Mouse (Mus musculus): ENCODE measurements around the gene Rab30. TPM values are rescaled to one million over a fixed set of nuclear protein-coding genes. Genes with fewer than 3 reads are reported as not detected.

The Rab30 gene
- polyA plus RNA-seq, 1 experiment from 2014 or later, result 28.8 TPM

- ATAC-seq, result no peak
- Histone ChIP-seq H3K4me1 (ENCODE audit: insufficient read depth) (no peaks in the 10 kb centered on the region), H3K9ac (replicated peaks) (no peak overlapping the region), H3K4me3 (ENCODE audit: low read depth, low read length) (no peak overlapping the region), H3K27ac (ENCODE audit: low read depth) (no peak overlapping the region), H3K27me3 (ENCODE audit: insufficient read depth, low read length) (no peaks in the 10 kb centered on the region), H3K36me3 (replicated peaks; ENCODE audit: insufficient read depth, low read length) (peaks cover 6% of the 10 kb centered on the region; the same call in 1 of the 2 replicates), H3K4me2 (ENCODE audit: low read depth, low read length) (no peak overlapping the region), H3K9me3 (ENCODE audit: low read length) (no peaks in the 10 kb centered on the region)
- TF ChIP-seq EP300 (IDR thresholded peaks at IDR 0.05; ENCODE audit: low read depth) (no peak), CTCF (IDR thresholded peaks at IDR 0.05; ENCODE audit: low read depth) (no peak)
- no peak for DNase-seq
- WGBS (ENCODE audit: insufficient replicate concordance), result 63% methylated on average over 4 of the region's 4 CpGs
Observed at GRCm38 (mm10) chr7:92730465-92730864, 10.9 kb upstream of the Rab30 start.

DNA sequence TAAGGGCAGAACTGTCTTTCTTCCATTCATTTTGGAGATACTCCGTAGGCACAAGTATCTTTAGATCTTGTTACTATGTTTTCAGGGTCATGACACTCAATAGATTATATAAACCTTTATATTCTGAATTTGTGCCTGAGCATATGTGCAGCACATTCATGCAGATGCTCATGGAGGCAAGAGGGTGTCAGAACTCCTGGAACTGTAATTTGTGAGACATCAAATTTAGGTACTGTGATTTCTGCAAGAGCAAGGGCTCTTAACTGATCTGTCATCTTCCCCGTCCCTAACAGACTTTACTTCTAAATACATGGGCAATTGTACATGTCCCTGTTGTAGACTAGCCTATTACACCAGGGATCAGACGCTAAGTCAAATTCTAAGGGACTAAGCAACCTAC is 10.4 kb upstream of the Rab30 start:
- ATAC-seq (no peak), DNase-seq (no peak)
- no peaks in the 10 kb centered on the region for H3K9me3 ChIP-seq (ENCODE audit: low read length)
- H3K4me1 ChIP-seq (ENCODE audit: insufficient read depth), result no peaks in the 10 kb centered on the region
- no peak overlapping the region for H3K4me3 ChIP-seq (ENCODE audit: low read depth, low read length)
- WGBS (ENCODE audit: insufficient replicate concordance), result 59% methylated on average over 3 of the region's 3 CpGs
- H3K4me2 ChIP-seq (ENCODE audit: low read depth, low read length), result no peak overlapping the region
- no peak overlapping the region for H3K9ac ChIP-seq (replicated peaks)
- peaks cover 6% of the 10 kb centered on the region; the same call in 1 of the 2 replicates for H3K36me3 ChIP-seq (replicated peaks; ENCODE audit: insufficient read depth, low read length)
- TF ChIP-seq CTCF (IDR thresholded peaks at IDR 0.05; ENCODE audit: low read depth) (no peak), EP300 (IDR thresholded peaks at IDR 0.05; ENCODE audit: low read depth) (no peak)
- H3K27me3 ChIP-seq (ENCODE audit: insufficient read depth, low read length), result no peaks in the 10 kb centered on the region
- no peak overlapping the region for H3K27ac ChIP-seq (ENCODE audit: low read depth)

GRCm38 (mm10) chr7:92732136-92732535 is 9.3 kb upstream of the Rab30 start:
- no peak for TF ChIP-seq CTCF (IDR thresholded peaks at IDR 0.05; ENCODE audit: low read depth)
- no peak for TF ChIP-seq EP300 (IDR thresholded peaks at IDR 0.05; ENCODE audit: low read depth)
- H3K4me1 ChIP-seq (ENCODE audit: insufficient read depth), result no peaks in the 10 kb centered on the region
- H3K36me3 ChIP-seq (replicated peaks; ENCODE audit: insufficient read depth, low read length), result peaks cover 11% of the 10 kb centered on the region
- H3K27ac ChIP-seq (ENCODE audit: low read depth), result no peak overlapping the region
- DNase-seq, result no peak
- H3K4me3 ChIP-seq (ENCODE audit: low read depth, low read length), result no peak overlapping the region
- WGBS (ENCODE audit: insufficient replicate concordance), result 84% methylated on average over 7 of the region's 7 CpGs
- no peak for ATAC-seq
- no peaks in the 10 kb centered on the region for H3K9me3 ChIP-seq (ENCODE audit: low read length)
- no peaks in the 10 kb centered on the region for H3K27me3 ChIP-seq (ENCODE audit: insufficient read depth, low read length)
- no peak overlapping the region for H3K4me2 ChIP-seq (ENCODE audit: low read depth, low read length)
- H3K9ac ChIP-seq (replicated peaks), result no peak overlapping the region

- no peak overlapping the region for H3K9ac ChIP-seq (replicated peaks)
- TF ChIP-seq EP300 (IDR thresholded peaks at IDR 0.05; ENCODE audit: low read depth) (no peak), CTCF (IDR thresholded peaks at IDR 0.05; ENCODE audit: low read depth) (no peak)
- DNase-seq (no peak), ATAC-seq (no peak)
- H3K36me3 ChIP-seq (replicated peaks; ENCODE audit: insufficient read depth, low read length), result peaks cover 27% of the 10 kb centered on the region
- H3K4me2 ChIP-seq (ENCODE audit: low read depth, low read length), result no peak overlapping the region
- no peaks in the 10 kb centered on the region for H3K9me3 ChIP-seq (ENCODE audit: low read length)
- WGBS (ENCODE audit: insufficient replicate concordance), result 82% methylated on average over 1 of the region's 1 CpGs
- H3K27ac ChIP-seq (ENCODE audit: low read depth), result no peak overlapping the region
- peaks cover 2% of the 10 kb centered on the region; the same call in 1 of the 2 replicates for H3K4me1 ChIP-seq (ENCODE audit: insufficient read depth)
- H3K4me3 ChIP-seq (ENCODE audit: low read depth, low read length), result no peak overlapping the region
- no peaks in the 10 kb centered on the region for H3K27me3 ChIP-seq (ENCODE audit: insufficient read depth, low read length)
Observed at GRCm38 (mm10) chr7:92737560-92737959, 3.8 kb upstream of the Rab30 start.

DNA sequence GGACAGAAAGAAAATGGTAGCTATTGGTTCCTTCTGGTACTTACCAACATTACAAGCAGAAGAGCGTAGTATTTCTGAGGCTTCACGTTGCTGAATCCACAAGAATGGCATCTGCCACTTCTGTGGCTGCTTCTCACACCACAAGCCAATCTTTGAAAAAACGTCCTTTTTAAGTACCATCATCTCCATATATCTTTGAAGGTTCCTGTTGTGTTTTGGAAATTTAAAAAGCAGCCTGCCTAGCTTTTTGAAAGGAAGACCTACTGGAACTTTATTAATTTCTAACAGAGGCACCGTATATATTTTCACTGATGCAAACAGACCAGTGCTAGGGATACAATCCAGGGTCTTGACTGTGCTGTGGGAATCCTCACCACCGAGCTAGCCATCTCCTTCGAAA is 1.4 kb upstream of the Rab30 start:
- Histone ChIP-seq H3K4me1 (ENCODE audit: insufficient read depth) (peaks cover 19% of the 10 kb centered on the region), H3K27me3 (ENCODE audit: insufficient read depth, low read length) (no peaks in the 10 kb centered on the region), H3K9ac (replicated peaks) (peak overlapping the region; percentile 98), H3K36me3 (replicated peaks; ENCODE audit: insufficient read depth, low read length) (peaks cover 21% of the 10 kb centered on the region), H3K4me3 (ENCODE audit: low read depth, low read length) (peak overlapping the region; percentile 94), H3K4me2 (ENCODE audit: low read depth, low read length) (peak overlapping the region; percentile 87), H3K9me3 (ENCODE audit: low read length) (no peaks in the 10 kb centered on the region), H3K27ac (ENCODE audit: low read depth) (no peak overlapping the region)
- DNase-seq (no peak), ATAC-seq (no peak)
- WGBS (ENCODE audit: insufficient replicate concordance), result 52% methylated on average over 6 of the region's 6 CpGs
- TF ChIP-seq EP300 (IDR thresholded peaks at IDR 0.05; ENCODE audit: low read depth) (no peak), CTCF (IDR thresholded peaks at IDR 0.05; ENCODE audit: low read depth) (no peak)

DNA sequence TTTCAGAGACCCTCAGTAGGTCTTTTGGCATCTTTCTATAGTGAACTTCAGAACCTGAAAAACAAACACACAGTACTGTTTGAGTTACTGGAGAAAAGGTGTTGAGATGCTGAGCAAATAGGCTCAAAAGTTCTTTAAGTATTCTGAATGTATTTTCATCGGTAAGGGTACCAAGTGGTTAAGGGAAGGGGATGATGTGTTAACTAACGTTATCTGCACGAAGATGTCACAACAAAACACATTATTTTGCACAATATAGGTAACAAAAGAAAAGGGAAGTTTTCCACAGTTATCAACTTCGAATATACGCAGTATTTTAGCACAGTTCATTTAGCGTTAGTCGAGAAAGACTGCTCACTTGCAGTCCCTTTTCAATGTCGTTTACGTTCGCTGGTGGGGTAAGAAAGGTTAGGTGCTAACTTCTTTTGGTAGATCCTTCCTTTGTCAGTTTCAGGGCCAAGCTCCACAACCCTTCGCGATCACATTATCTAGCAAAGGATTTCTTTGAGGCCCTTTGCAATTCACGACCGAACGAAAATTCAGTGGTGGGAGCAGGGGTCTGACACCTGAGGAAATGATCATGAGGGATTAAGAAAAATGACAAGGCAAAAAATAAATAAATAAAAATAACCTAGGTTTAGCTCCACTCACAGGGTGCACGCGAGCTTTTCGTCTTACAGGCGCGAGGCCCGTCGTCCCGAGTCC is 840 bp upstream of the Rab30 start:
- H3K27me3 ChIP-seq (ENCODE audit: insufficient read depth, low read length), result no peaks in the 10 kb centered on the region
- peaks cover 19% of the 10 kb centered on the region for H3K4me1 ChIP-seq (ENCODE audit: insufficient read depth)
- H3K4me2 ChIP-seq (ENCODE audit: low read depth, low read length), result peak overlapping the region; percentile 87
- peak overlapping the region; percentile 94 for H3K4me3 ChIP-seq (ENCODE audit: low read depth, low read length)
- TF ChIP-seq EP300 (IDR thresholded peaks at IDR 0.05; ENCODE audit: low read depth) (no peak), CTCF (IDR thresholded peaks at IDR 0.05; ENCODE audit: low read depth) (no peak)
- no peaks in the 10 kb centered on the region for H3K9me3 ChIP-seq (ENCODE audit: low read length)
- no peak for DNase-seq
- H3K36me3 ChIP-seq (replicated peaks; ENCODE audit: insufficient read depth, low read length), result peaks cover 21% of the 10 kb centered on the region
- peak overlapping the region; percentile 94 for H3K27ac ChIP-seq (ENCODE audit: low read depth)
- H3K9ac ChIP-seq (replicated peaks), result peak overlapping the region; percentile 98
- 2% methylated on average over 23 of the region's 23 CpGs for WGBS (ENCODE audit: insufficient replicate concordance)
- ATAC-seq, result no peak

Measured in liver, postnatal 0 days (tissue).